Mouse (Mus musculus) fat pad, adult 2 months (tissue): ENCODE measurements around the gene Lbp.
A peak's percentile ranks its signal among the peaks of the same experiment; 100 is the strongest.

ENCODE experiments used
- DNase-seq: peaks from one replicate; pipeline ENCODE4 v3.0.0-alpha.2; 2011; ENCODE audit warnings: low read depth, low spot score; ENCODE audit errors: extremely low read depth

Gene Lbp

DNA sequence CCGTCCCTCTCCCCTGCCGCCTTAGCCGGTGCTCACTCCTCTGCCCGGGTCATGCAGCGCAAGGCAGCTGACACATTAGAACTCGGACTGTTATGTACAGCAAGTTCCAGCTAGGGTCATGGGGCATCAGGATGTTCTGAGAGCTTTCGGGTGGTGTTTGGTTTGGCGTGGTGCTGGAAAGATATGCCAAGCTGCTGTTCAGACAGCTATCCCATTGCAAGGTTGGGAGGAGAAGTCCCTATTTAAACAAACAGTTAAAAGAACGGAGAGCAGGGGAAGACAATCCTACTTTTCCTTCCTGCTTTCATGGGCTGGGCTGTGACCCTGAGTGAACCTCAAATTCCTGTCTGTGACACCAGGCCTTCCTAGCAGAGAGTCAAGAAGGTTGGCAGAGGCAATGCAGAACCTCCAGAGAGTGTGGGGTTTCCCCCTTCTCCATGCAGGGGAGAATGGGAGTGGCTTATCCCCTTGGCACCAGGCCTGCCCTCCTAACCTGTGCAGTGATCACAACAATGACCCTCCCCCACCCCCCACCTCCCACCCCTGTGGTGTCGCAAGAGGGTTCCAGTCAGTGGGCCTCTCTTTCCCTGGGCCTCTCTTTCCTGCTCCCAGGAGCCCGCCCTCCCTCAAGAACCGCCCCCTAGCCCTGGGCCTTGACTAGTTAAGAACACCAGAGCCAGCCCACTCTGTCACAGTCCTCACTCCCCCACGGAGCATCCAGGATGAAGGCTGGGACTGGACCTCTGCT is at the start of gene Lbp:
Lbp (plus strand) TSS at position 546 of the 748 bp plus-strand sequence.
- DNase-seq, result peak; percentile 4

- no peak for DNase-seq
These were observed 49.4 kb upstream of the Lbp start for GRCm38 (mm10) chr2:158256894-158257293.

DNA sequence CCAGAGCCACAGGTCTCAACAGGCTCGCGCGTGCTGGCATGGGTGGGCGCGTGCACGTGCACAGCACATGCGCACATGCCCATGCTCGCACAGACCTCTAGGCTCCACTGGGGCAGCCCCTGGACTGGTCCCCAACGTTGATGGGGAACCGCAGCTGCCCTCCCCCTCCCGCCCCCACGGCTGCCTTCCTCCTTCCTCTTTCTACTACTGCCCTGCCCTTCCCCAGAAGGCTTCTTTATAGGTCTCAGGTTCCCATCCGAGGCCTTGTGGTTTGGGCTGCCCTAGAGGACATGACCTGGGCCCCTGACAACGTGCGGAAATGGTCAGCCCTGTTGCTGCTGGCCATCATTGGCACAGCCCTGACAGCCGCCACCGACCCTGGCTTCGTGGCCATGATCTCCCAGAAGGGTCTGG is 48.3 kb upstream of the Lbp start, which contains the start of gene Bpi:
Bpi (plus strand) TSS at position 90 of the 414 bp plus-strand sequence.
- DNase-seq, result no peak

DNA sequence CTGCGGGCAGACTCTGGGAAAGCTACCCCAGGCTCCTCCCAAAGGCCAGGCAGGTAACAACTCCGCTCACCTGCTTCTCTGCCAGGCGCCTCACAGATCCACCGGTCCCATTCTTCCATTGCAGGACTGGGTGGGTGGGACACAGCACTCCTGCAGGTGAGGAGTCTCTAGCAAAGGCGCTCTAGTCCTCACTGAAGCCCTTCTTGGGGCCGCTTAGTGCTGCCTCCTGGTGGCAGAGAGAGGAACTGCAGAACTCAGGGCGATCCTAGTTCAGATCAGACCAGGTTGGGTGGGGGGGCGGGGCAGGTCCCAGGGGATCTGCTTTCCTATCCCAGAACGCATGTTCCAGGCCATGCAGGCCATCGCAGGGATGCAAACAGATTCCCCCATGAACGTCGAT is 47.5 kb upstream of the Lbp start:
- no peak for DNase-seq

GRCm38 (mm10) chr2:158259498-158259897 is 46.8 kb upstream of the Lbp start:
- DNase-seq, result no peak

GRCm38 (mm10) chr2:158264877-158265276 is 41.4 kb upstream of the Lbp start:
- no peak for DNase-seq

- no peak for DNase-seq
These were observed 36.3 kb upstream of the Lbp start for GRCm38 (mm10) chr2:158270017-158270416.

GRCm38 (mm10) chr2:158273646-158274045 is 32.6 kb upstream of the Lbp start:
- no peak for DNase-seq

DNA sequence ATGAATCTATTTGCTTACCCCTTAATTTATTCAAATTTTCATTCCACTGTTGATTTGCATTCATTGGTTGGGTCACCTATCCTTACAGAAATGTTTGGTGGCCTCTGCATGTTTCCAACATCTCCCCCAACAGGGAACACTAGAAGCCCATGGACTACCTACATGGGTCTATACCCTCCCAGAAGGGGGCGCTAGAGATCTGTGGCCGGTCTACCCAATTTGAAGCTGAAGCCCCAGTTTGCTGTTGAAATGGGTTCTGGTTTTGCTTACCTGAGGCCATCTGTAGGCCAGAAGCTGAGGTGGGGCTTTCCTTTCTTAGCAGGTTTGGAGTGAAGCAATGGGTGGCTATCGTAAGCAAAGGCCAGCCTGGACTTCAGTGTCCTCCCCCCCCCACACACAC is 30.9 kb upstream of the Lbp start:
- no peak for DNase-seq

GRCm38 (mm10) chr2:158275811-158276210 is 30.5 kb upstream of the Lbp start:
- DNase-seq, result no peak

GRCm38 (mm10) chr2:158276451-158276850 is 29.8 kb upstream of the Lbp start:
- DNase-seq, result no peak

- DNase-seq, result no peak
These were observed 29.4 kb upstream of the Lbp start for GRCm38 (mm10) chr2:158276878-158277277.

- DNase-seq, result no peak
These were observed 26.6 kb upstream of the Lbp start for GRCm38 (mm10) chr2:158279656-158280055.

DNA sequence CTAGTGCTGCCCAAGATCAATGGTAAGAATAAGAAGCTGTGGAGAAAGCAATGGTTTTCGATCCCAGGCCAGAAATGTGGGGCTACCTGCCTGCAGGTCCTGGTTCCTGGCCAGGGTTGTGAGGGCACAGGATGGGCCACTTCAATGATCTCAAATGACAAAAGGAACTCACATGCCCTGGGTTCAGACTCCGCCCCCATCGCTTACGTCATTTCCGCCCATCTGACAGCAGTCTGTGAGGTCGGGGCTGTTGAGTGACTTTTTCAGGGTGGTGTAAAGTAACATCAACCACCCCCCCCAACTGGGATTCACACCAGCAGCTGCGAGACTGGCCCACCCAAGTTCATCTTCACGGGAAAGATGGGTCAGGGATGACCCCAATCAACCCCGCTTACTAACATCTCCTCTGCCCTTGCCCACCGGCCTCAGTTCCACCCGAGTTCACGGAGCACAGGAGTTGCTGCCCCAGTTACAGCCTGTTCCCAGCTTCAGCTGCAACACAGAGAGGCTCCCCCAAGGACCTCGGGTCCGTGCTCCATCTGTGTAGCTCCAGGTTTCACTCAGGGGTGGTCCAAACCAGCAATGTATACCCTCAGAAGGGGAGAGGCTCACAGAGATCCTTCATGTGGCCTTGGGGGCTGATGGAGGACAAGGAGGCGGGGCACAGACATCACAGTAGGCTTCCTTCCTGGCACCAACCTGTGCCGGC is 24.6 kb upstream of the Lbp start:
- no peak for DNase-seq

- DNase-seq, result no peak
These were observed 23.2 kb upstream of the Lbp start for GRCm38 (mm10) chr2:158283136-158283535.

- no peak for DNase-seq
These were observed 22.5 kb upstream of the Lbp start for GRCm38 (mm10) chr2:158283771-158284170.

GRCm38 (mm10) chr2:158284571-158284970 is 21.7 kb upstream of the Lbp start:
- DNase-seq, result no peak

GRCm38 (mm10) chr2:158285655-158286054 is 20.6 kb upstream of the Lbp start:
- DNase-seq, result no peak

DNA sequence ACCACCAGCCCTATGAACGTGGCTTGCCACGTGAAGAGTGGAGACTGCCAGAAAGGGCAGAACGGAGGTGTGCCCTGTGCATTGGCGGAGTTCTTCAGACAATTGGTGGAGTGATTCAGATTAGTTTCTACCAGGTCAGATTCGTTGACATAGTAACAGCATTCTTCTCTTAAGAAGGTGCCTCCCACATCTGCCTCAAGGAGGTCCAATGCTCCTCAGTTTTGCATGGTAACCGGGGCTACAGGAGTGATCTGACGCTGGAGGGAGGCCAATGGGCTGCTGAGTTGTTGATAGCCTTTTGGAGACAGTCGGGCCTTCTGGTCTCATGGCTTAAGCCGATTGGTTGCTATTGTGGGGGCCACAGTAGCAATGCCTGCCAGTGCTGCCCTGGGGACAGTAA is 10.6 kb upstream of the Lbp start:
- no peak for DNase-seq

GRCm38 (mm10) chr2:158299203-158299602 is 7.1 kb upstream of the Lbp start:
- DNase-seq, result no peak

DNA sequence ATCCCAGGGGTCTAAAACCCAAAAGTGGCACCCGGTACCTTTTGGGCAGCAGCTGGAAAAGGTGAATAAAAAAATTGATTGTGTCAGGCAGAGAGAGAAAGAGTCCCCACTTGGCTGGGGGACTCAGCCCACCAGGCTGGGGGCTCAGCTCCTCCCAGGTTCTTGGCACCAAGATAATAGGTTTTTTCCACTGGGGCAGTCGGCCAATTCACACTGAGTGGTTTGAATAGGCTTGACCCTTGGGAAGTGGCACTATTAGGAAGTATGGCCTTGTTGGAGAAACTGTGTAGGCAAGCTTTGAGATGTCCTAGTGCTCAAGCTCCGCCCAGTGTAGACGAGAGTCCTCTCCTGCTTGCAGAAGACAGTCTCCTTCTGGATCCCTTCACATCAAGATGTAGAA is 6.6 kb upstream of the Lbp start:
- DNase-seq, result no peak

DNA sequence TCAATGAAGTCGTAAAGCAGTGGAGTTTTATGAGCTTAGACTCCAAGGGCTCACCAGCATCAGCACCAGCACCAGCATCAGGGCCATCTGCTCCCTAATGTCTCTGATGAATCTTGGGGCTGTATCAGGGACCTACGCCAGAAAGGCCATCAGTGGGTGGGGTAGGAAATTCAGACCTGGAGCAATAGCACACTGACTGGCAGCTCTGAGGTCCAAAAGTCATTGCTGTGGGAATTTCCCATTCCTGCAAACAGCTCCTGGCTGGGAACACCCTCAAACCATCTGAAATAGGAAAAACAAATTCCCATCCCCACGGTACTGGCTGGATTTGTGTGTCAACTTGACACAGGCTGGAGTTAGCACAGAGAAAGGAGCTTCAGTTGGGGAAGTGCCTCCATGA is 3.5 kb upstream of the Lbp start:
- no peak for DNase-seq

- DNase-seq, result no peak
These were observed 380 bp downstream of the Lbp start for GRCm38 (mm10) chr2:158306696-158307049.
